Mouse (Mus musculus): ENCODE measurements around the gene Med12l. TPM values are rescaled to one million over a fixed set of nuclear protein-coding genes. Genes with fewer than 3 reads are reported as not detected.

Gene Med12l
- polyA plus RNA-seq, 1 experiment from 2014 or later: 3.5 TPM

DNA sequence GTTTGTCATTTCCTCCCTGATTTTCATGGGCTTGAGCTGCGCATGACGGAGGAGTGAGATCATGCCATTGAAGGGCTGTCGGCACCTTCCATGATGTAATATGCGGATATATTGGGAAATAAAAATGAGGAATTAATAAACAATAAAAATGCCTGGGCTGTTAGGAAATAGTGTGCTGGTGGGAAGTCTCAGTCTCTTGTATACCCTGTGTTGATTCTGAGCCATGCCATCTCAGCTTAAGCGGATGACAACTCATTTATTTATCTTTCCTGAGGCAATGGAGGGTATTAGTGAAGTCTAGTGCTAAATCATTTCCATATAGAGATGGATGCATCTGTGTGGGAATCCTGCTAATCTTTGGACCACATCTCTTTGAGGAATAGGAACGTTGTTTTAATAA lies 242.4 kb downstream of the Med12l start:
- no peak overlapping the region for H3K27ac ChIP-seq
- 88% methylated on average over 6 of the region's 6 CpGs for WGBS
- H3K9me3 ChIP-seq (replicated peaks): no peaks in the 10 kb centered on the region
- no peaks in the 10 kb centered on the region for H3K36me3 ChIP-seq (ENCODE audit: poor library complexity, severe bottlenecking)
- no peak overlapping the region for H3K4me3 ChIP-seq
- H3K27me3 ChIP-seq: no peaks in the 10 kb centered on the region
- no peak overlapping the region for H3K9ac ChIP-seq
- 0 out of 2 replicates have a peak, but pooled peaks cover 7% of the 10 kb centered on the region for H3K4me1 ChIP-seq
- ATAC-seq: no peak
- no peak overlapping the region for H3K4me2 ChIP-seq

DNA sequence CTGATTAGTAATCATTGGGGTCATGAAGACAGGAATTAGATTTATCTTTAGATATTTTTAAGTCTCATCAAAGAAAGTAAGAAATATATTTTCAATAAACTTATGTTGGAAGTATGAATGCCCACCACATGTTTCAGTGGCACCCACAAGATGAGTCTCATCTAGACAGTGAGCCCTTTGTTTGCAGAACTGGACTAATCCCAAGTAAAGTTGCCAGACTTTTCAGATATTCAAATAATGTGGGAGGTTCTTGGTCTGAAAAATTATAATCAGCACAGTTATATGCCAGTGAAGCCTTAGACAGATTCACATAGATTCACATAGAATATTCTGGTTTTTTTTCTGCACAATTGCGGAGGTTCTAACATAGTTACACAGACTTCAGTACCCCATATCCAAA lies 244.8 kb downstream of the Med12l start:
- Histone ChIP-seq H3K36me3 (ENCODE audit: poor library complexity, severe bottlenecking) (no peaks in the 10 kb centered on the region), H3K27me3 (no peaks in the 10 kb centered on the region), H3K4me1 (0 out of 2 replicates have a peak, but pooled peaks cover 7% of the 10 kb centered on the region), H3K9me3 (replicated peaks) (no peaks in the 10 kb centered on the region), H3K9ac (no peak overlapping the region), H3K4me3 (no peak overlapping the region), H3K27ac (no peak overlapping the region), H3K4me2 (no peak overlapping the region)
- WGBS: 100% methylated on average over 1 of the region's 1 CpGs
- no peak for ATAC-seq

DNA sequence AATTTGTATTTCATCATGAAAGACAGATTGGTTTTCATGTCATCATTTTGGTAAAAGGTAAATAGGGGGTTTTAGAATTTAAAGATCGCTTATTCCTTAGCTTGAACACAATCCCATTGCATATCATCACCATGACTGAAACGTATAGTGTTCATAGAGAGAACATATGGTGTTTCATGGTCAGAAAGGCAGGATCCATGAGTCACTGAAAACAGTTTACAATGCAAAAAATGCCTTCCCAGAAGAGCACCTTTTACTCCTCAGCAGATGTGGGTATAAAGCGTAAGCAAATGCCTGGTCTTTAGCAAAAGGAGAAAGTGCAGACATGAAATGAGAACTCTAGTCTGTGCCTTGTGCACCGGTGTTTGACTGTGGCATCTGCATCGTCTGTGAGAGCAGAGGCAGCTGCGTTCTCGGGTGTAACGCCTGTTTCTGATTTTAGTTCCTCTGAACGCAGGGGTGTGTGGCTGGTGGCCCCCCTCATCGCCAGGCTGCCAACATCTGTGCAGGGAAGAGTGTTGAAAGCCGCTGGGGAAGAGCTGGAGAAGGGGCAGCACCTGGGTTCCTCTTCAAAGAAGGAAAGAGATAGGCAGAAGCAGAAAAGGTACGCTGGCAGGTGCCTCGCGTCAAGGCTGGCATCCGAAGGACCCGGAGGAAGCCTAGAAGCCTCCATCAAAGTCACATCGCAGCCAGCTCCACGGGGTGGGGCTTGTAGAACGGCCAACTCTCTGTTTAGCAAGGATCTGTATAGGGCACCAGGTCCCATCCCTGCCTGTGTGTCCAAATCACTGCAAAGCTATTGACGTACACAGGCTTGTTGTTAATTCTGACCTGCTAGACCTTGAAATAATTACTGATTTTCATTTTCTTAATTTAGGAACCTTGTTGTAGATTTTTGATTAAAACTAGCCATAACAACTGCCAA lies 252.4 kb downstream of the Med12l start:
- 90% methylated on average over 20 of the region's 20 CpGs for WGBS
- Histone ChIP-seq H3K36me3 (ENCODE audit: poor library complexity, severe bottlenecking) (no peaks in the 10 kb centered on the region), H3K9ac (no peak overlapping the region), H3K27me3 (no peaks in the 10 kb centered on the region), H3K27ac (no peak overlapping the region), H3K4me3 (no peak overlapping the region), H3K4me2 (no peak overlapping the region), H3K9me3 (replicated peaks) (no peaks in the 10 kb centered on the region), H3K4me1 (peaks cover 10% of the 10 kb centered on the region; the same call in 1 of the 2 replicates)
- no peak for ATAC-seq

DNA sequence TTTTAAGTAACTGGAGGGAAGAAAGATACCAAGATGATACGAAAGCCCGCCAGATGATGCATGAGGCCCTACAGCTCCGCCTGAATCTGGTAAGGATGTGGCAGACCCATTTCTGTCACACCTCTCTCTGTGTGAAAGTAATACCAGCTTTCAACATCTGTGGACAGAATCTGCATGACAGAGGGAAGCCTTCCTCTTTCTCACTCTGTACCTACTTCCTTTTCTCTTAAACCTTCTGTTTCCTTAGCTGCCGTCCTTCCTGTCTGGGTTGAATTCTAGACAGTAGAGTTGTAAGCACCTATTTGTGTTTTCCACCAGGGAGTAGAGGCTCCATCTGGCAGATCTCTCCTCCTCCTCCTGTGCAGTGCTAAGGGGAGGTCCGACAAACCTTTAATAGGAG lies 255.1 kb downstream of the Med12l start:
- no peak for ATAC-seq
- no peak overlapping the region for H3K4me3 ChIP-seq
- WGBS: 68% methylated on average over 5 of the region's 5 CpGs

DNA sequence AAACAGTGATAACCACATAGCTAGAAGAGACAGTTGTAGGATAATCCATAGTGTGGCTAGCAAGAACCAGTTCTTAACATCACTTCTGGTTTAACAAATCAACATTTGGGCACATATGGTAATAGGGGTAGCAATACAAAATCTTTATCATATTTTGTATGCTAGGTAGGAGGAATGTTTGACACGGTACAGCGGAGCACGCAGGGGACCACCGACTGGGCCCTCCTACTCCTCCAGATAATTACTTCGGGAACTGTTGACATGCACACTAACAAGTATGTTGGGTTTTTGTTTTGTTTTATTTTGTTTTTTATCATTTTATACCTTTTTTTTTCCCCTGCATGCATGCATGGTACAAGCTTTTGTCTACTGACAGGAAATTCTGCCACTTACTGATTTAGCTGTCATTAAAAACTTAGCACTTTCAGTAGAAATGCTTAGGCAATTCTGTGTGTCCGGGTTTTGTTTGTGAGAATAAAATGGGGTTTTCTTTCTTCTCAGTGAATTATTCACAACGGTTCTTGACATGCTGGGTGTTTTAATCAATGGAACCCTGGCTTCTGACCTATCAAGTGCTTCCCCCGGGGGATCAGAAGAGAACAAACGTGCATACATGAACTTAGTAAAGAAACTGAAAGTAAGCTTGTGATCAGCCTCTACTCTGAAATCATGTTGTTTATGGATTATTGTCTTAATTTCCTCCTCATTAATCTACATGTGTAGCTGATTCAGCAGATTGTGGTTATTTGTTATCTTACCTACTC lies 256.3 kb downstream of the Med12l start:
- H3K27ac ChIP-seq: no peak overlapping the region
- peaks cover 4% of the 10 kb centered on the region; the same call in 1 of the 2 replicates for H3K36me3 ChIP-seq (ENCODE audit: poor library complexity, severe bottlenecking)
- 10% methylated on average over 9 of the region's 9 CpGs for WGBS
- H3K9ac ChIP-seq: no peak overlapping the region
- H3K4me2 ChIP-seq: no peak overlapping the region
- no peak overlapping the region for H3K4me3 ChIP-seq
- H3K9me3 ChIP-seq (replicated peaks): no peaks in the 10 kb centered on the region
- ATAC-seq: peak; percentile 46; the same call in 1 of the 2 replicates
- H3K27me3 ChIP-seq: no peaks in the 10 kb centered on the region
- peaks cover 11% of the 10 kb centered on the region; the same call in 1 of the 2 replicates for H3K4me1 ChIP-seq

More for the DNA sequence above, 255.1 kb downstream of the Med12l start:
- no peak overlapping the region for H3K9ac ChIP-seq
- H3K27me3 ChIP-seq: no peaks in the 10 kb centered on the region
- no peak overlapping the region for H3K4me2 ChIP-seq
- H3K4me1 ChIP-seq: peaks cover 11% of the 10 kb centered on the region; the same call in 1 of the 2 replicates
- no peak overlapping the region for H3K27ac ChIP-seq
- H3K36me3 ChIP-seq (ENCODE audit: poor library complexity, severe bottlenecking): peaks cover 4% of the 10 kb centered on the region; the same call in 1 of the 2 replicates
- H3K9me3 ChIP-seq (replicated peaks): no peaks in the 10 kb centered on the region

DNA sequence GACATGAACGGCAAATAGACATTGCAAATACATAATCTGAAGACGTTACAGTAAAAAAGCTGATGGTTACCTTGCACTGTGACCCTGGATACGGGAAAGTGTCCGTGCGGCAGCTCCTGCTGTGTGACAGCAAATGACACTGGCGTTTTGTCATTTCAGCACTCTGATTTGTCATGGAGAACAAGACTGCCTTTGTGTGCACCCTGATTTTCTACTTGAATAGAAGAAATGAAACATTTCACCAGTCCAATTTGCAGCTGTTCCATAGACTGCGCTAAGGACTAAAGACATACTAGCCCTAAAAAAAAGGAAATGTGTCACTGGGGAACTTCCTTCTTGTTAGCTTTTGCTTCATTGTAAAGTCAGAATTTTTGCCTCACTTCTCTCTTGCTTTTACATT lies 257.1 kb downstream of the Med12l start, which contains the start of gene P2ry12:
Gene P2ry12 (minus strand): TSS at position 168 of the 400 bp plus-strand sequence.
- peak within 1 kb of the TSS; percentile 37 for H3K4me2 ChIP-seq
- 11% methylated on average over 7 of the region's 7 CpGs for WGBS
- ATAC-seq: peak; percentile 44; the same call in 1 of the 2 replicates

DNA sequence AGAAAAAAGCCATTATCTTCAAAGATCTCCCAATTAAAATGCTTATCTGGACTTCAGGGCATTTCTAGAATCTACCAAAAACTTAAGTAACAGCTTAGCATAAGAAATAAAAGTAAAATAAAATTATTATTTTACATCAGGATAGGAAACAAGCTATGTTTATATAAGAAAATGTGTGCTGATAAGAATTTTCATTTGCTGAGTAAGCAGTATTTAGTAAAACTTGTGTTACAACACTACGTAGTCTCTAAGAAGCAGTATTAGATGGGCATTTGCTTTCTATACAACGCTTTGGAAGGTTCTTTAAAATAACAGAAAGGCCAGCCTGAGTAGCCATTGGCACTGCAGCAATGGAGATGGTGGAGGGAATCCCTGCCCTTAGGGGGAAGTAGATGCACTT lies 257.8 kb downstream of the Med12l start:
- peaks cover 11% of the 10 kb centered on the region; the same call in 1 of the 2 replicates for H3K4me1 ChIP-seq
- no peak overlapping the region for H3K27ac ChIP-seq
- peaks cover 13% of the 10 kb centered on the region; the same call in 1 of the 2 replicates for H3K36me3 ChIP-seq (ENCODE audit: poor library complexity, severe bottlenecking)
- no peak overlapping the region for H3K4me3 ChIP-seq
- no peaks in the 10 kb centered on the region for H3K27me3 ChIP-seq
- 87% methylated on average over 2 of the region's 2 CpGs for WGBS
- H3K9me3 ChIP-seq (replicated peaks): no peaks in the 10 kb centered on the region
- no peak for ATAC-seq
- H3K4me2 ChIP-seq: no peak overlapping the region
- H3K9ac ChIP-seq: no peak overlapping the region

More for the DNA sequence above, 257.1 kb downstream of the Med12l start, which contains the start of gene P2ry12:
- Histone ChIP-seq H3K27ac (no peak within 1 kb of the TSS), H3K9me3 (replicated peaks) (no peaks in the 10 kb centered on the region), H3K27me3 (no peaks in the 10 kb centered on the region), H3K4me3 (no peak within 1 kb of the TSS), H3K4me1 (peaks cover 11% of the 10 kb centered on the region; the same call in 1 of the 2 replicates), H3K9ac (no peak within 1 kb of the TSS), H3K36me3 (ENCODE audit: poor library complexity, severe bottlenecking) (peaks cover 8% of the 10 kb centered on the region; the same call in 1 of the 2 replicates)

DNA sequence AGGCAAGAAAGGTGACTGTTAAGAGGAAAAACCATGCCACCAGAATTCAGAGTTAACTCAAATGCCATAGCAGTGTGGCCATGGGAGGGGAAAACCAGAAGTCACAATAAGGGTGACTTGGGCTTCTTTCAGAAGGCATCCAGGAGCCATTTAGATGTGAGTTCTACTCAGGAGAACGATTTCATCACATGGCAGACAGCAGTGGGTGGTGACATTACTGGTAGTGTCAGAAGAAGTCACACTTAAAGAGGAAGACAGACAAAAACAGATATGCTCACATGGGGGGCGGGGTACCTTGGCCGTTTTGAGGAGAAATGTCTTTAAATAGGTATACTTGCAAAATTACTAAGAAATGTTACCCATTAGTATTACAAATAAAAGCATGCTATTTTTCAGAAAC lies 258.4 kb downstream of the Med12l start:
- Histone ChIP-seq H3K4me2 (no peak overlapping the region), H3K27me3 (no peaks in the 10 kb centered on the region), H3K36me3 (ENCODE audit: poor library complexity, severe bottlenecking) (peaks cover 13% of the 10 kb centered on the region; the same call in 1 of the 2 replicates), H3K9ac (no peak overlapping the region), H3K27ac (no peak overlapping the region), H3K4me3 (no peak overlapping the region), H3K4me1 (peaks cover 11% of the 10 kb centered on the region; the same call in 1 of the 2 replicates), H3K9me3 (replicated peaks) (no peaks in the 10 kb centered on the region)
- 87% methylated on average over 3 of the region's 3 CpGs for WGBS
- ATAC-seq: no peak

DNA sequence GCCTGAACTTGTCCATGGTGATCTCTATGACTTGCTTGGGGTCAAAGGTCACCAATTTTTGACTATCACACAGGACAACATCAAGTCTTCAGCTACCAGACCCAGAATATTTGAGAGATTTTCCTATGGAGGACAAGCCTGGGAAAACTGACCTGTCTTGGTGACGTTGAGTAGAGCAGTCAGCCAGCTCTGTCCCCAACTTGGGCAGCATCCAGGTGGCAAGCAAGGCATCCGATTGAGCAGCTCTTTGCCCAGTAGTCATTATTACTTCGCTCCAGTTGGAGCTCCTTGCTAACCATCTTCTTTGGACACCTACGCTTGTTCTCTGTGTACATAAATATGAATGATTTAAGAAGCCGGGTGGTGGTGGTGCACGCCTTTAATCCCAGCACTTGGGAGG lies 265.2 kb downstream of the Med12l start:
- ATAC-seq: no peak
- peaks cover 15% of the 10 kb centered on the region for H3K36me3 ChIP-seq (ENCODE audit: poor library complexity, severe bottlenecking)
- no peaks in the 10 kb centered on the region for H3K27me3 ChIP-seq
- H3K9me3 ChIP-seq (replicated peaks): no peaks in the 10 kb centered on the region
- H3K9ac ChIP-seq: no peak overlapping the region
- 93% methylated on average over 6 of the region's 6 CpGs for WGBS
- no peak overlapping the region for H3K27ac ChIP-seq
- H3K4me1 ChIP-seq: no peaks in the 10 kb centered on the region
- H3K4me3 ChIP-seq: no peak overlapping the region
- H3K4me2 ChIP-seq: no peak overlapping the region

DNA sequence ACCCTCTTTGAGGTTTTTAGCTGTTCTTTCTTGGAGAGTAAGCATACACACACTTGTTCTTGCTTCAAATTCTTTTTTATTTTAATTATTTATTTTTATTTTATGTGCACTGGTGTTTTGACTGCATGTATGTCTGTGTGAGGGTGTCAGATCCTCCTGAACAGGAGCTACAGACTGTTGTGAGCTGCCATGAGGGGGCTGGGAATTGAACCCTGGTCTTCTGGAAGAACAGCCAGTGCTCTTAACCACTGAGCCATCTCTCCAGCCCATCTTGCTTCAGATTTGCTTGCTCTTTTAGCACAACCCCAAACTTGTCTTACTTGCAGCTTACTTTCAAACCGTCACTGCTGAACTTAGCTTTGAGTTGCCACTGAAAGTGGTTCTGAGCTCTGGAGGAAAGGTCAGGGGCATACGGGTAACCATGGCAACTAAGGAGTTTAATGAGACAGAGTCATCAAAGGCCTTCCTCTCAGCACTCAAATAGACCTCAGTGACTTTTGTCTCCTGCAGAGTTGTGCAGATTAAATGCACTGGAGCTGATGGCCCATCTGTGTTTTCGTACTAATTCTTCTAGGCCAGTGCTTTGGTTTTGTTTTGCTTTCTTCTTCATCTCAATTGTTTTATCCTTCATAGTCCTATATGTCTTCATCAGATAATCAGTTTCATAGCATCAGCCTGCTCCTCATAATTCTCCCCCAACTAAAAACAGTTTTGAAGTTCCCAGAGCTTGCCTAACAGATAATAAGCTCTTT lies 272.1 kb downstream of the Med12l start:
- H3K36me3 ChIP-seq (ENCODE audit: poor library complexity, severe bottlenecking): peaks cover 12% of the 10 kb centered on the region; the same call in 1 of the 2 replicates
- no peaks in the 10 kb centered on the region for H3K9me3 ChIP-seq (replicated peaks)
- no peak overlapping the region for H3K9ac ChIP-seq
- H3K27me3 ChIP-seq: no peaks in the 10 kb centered on the region
- H3K4me3 ChIP-seq: no peak overlapping the region
- H3K27ac ChIP-seq: no peak overlapping the region
- no peak overlapping the region for H3K4me2 ChIP-seq
- 6% methylated on average over 3 of the region's 3 CpGs for WGBS
- peak; percentile 51; the same call in 1 of the 2 replicates for ATAC-seq
- 0 out of 2 replicates have a peak, but pooled peaks cover 7% of the 10 kb centered on the region for H3K4me1 ChIP-seq

DNA sequence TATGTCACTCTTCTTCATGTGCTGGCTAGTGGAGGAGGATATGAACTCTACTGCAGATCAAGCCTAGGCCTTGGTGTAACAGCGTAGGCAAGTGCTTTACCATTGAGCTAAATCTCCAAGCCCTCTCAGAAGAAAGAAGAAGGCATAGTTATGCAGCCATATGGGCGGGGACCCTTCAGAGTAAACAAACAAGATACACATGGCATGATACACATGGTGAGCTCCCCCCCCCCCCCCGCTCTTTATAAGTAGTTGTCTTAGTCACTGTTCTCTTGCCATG lies 272.6 kb downstream of the Med12l start:
- Histone ChIP-seq H3K27me3 (no peaks in the 10 kb centered on the region), H3K4me2 (no peak overlapping the region), H3K36me3 (ENCODE audit: poor library complexity, severe bottlenecking) (peaks cover 12% of the 10 kb centered on the region; the same call in 1 of the 2 replicates), H3K27ac (no peak overlapping the region), H3K9ac (no peak overlapping the region), H3K4me3 (no peak overlapping the region), H3K4me1 (0 out of 2 replicates have a peak, but pooled peaks cover 7% of the 10 kb centered on the region), H3K9me3 (replicated peaks) (no peaks in the 10 kb centered on the region)
- no peak for ATAC-seq
- 78% methylated on average over 3 of the region's 3 CpGs for WGBS
